Mouse (Mus musculus): ENCODE measurements at regions not wholly inside any gene's neighbourhood (a gene's known extent, or its start where the extent isn't known, plus 50 kb on each side); places are given as distances from the start of the nearest gene placed in this dataset.
A peak's percentile ranks its signal among the peaks of the same experiment; 100 is the strongest.

GRCm38 (mm10) chr7:128834894-128835293 is 90.2 kb downstream of the Sec23ip start:
- no peak for DNase-seq (ENCODE audit: extremely low read depth, low read depth)

- DNase-seq (ENCODE audit: extremely low read depth, low read depth): no peak
Measured at GRCm38 (mm10) chr7:128836435-128836834, 91.7 kb downstream of the Sec23ip start.

DNA sequence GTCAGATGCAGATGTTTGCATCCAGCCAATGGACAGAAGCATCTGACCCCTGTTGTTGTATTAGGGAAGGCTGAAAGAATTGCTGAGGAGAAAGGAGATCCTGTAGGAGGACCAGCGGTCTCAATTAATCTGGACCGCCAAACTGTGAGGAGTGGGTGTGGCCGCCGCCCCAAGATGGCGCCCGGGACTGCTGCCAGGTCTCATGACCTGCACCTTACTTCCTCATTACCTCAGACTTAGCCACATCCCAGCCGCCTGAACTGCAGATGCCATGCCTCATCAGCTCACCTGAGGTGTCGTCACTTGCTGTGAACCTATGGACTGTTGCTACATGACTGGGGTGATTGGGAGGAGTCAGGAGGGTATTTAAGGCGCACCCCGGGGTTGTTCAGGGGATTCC is 97.8 kb downstream of the Sec23ip start:
- no peak for DNase-seq (ENCODE audit: extremely low read depth, low read depth)

- no peak for DNase-seq (ENCODE audit: extremely low read depth, low read depth)
Measured at GRCm38 (mm10) chr7:128843576-128843975, 98.8 kb downstream of the Sec23ip start.

GRCm38 (mm10) chr7:128849261-128849660 is 104.5 kb downstream of the Sec23ip start:
- no peak for DNase-seq (ENCODE audit: extremely low read depth, low read depth)

GRCm38 (mm10) chr7:128854193-128854592 is 109.5 kb downstream of the Sec23ip start:
- DNase-seq (ENCODE audit: extremely low read depth, low read depth): peak; percentile 5

GRCm38 (mm10) chr7:128854690-128855343 is 110.1 kb downstream of the Sec23ip start:
- peak; percentile 84 for DNase-seq (ENCODE audit: extremely low read depth, low read depth)

GRCm38 (mm10) chr7:128860141-128860540 is 115.4 kb downstream of the Sec23ip start:
- DNase-seq (ENCODE audit: extremely low read depth, low read depth): peak; percentile 44

DNA sequence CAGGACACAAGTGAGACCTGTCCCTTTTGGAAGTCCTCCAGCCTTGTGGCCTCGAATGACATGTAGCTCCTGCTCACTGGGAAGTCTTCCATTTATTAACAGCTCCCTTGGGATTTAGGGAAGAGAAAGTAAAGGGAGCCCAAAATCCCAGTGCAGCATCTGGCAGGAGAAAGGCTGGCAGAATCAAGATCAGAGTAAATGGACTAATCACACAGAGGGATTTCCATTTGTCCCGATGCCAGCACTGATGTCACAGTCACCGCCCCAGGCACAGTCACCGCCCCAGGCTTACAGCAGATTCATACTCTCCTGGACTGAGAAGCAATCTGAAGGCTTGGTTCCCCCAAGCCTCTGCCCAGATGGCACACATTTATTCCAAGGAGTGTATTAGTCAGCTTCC is 116.0 kb downstream of the Sec23ip start:
- DNase-seq (ENCODE audit: extremely low read depth, low read depth): no peak

DNA sequence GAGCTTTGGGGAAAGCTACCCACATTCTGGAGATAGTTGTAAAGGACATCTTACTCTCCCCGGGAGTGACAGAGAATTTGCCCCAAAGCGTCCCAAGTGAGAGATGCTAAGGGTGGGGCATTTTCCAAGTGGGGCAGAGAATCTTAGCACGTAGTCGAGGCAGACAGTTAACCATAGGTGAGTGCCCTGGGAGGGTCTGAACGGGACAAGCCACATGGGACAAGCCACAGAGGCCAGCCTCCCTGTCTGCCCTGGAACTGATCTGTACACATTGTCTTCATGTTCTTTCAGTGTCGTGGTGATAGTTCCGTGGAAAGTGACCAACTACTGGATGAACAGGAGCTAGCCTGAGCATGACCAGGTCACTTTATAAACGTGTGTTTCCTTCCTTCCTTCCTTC is 116.6 kb downstream of the Sec23ip start:
- no peak for DNase-seq (ENCODE audit: extremely low read depth, low read depth)

- DNase-seq (ENCODE audit: extremely low read depth, low read depth): no peak
Measured at GRCm38 (mm10) chr7:128868799-128869198, 124.1 kb downstream of the Sec23ip start.

GRCm38 (mm10) chr7:128884015-128884414 is 139.3 kb downstream of the Sec23ip start:
- DNase-seq (ENCODE audit: extremely low read depth, low read depth): no peak

GRCm38 (mm10) chr7:128885551-128885950 is 140.8 kb downstream of the Sec23ip start:
- DNase-seq (ENCODE audit: extremely low read depth, low read depth): no peak

- no peak for DNase-seq (ENCODE audit: extremely low read depth, low read depth)
Measured at GRCm38 (mm10) chr7:128910134-128910533, 165.4 kb downstream of the Sec23ip start.

GRCm38 (mm10) chr7:128937976-128938730 is 193.4 kb downstream of the Sec23ip start:
- DNase-seq (ENCODE audit: extremely low read depth, low read depth): no peak

DNA sequence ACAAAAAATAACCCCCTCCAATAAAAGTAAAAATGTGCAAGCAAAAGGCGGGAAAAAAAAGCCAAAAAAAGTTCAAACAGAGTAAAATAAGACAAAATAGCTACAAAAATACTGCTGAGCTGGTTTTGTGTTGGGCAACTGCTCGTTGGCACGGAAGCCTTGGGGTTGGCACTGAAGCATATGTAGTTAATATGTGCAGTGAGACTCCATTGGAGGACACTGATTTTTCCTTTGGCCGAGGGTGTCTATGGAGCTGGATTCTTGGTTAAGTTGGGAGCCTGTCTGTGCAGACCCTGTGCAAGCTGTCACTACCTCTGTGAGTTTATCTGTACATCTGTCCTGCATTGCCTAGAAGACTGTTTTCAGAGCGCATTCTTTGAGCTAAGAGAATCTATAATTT is 215.8 kb downstream of the Sec23ip start:
- DNase-seq (ENCODE audit: extremely low read depth, low read depth): no peak

DNA sequence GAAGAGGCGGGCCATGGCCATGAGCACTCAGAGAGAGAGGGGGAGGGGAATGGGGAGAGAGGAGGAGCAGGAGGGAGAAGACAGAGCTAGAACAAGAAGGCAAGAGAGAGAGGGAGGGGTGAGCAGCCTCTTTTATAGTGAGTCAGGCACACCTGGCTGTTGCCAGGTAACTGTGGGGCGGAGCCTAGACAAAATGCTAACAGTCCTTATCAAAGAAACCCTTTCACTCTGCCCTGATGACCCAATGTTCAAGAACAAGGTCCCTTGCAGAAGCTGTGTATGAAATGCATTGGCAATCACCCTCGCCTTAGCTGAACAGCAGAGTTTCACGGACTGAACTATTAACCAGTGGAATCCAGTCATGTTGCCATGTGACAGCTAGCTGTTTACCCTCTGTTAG is 235.2 kb downstream of the Sec23ip start:
- no peak for DNase-seq (ENCODE audit: extremely low read depth, low read depth)

GRCm38 (mm10) chr7:128980827-128981226 is 236.1 kb downstream of the Sec23ip start:
- DNase-seq (ENCODE audit: extremely low read depth, low read depth): no peak

DNA sequence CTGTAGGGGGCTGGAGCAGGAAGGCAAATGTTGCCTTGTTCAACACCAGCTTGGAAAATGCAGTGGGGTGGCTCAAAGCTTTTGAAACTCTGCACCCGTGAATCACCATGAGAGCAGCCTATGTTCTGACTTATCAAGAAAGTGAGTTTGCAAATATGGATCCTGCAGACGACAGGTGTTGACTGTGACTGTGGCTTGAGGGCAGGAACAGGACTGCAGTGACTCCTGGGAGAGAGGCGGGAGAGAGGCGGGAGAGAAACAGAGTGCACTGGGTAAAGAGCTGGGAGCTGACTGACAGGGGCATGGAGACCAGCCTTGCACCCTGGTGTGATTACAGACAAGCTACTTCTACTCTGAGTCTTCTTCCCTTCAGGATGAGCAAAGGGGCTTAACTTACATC is 254.0 kb downstream of the Sec23ip start:
- no peak for DNase-seq (ENCODE audit: extremely low read depth, low read depth)

- DNase-seq (ENCODE audit: extremely low read depth, low read depth): no peak
Measured at GRCm38 (mm10) chr7:129002419-129002818, 254.4 kb upstream of the Plpp4 start.

- DNase-seq (ENCODE audit: extremely low read depth, low read depth): no peak
Measured at GRCm38 (mm10) chr7:129003150-129003549, 253.7 kb upstream of the Plpp4 start.

DNA sequence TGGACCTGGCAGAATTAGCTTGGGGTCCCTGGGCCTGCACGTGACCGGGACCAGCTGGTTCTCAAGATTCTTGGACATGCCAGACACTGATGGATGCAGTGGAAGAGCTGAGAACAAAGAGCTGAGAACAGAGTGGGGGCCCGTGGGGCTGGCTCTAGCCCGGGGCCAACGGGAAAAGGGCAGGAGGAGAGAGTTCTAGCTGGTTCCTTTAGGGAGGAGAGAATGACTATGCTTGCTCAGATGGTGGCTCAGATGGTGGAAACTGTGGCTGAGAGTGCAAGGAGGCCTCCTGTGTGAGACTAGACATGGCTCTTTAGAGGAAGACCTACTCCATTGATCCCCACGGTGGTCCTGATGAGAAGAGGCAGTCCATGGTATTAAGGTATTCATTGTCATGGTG is 240.5 kb upstream of the Plpp4 start:
- no peak for DNase-seq (ENCODE audit: extremely low read depth, low read depth)

DNA sequence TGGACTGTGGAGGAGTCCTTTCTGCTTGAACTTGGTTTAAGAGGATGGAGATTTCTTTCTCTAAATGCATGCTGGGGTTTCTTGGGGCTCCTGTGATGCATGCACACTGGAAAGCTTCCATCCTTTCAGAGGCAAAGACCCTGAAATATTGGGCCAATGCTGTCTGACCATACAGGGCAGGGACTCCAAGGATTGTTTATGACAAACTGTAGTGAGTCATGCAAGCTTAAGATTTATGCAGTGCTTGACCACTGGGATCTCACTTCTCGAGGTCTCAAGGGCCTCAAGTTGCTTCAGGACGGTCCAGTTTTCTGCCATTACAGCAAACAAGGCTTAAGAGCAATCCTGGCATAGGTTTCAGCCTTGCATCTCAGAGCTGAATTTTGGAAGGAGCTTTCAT is 229.7 kb upstream of the Plpp4 start:
- no peak for DNase-seq (ENCODE audit: extremely low read depth, low read depth)

Data from MEL-GATA-1-ER (cell line).